Mouse (Mus musculus) brain, adult 2 months (tissue): ENCODE measurements around the gene Bckdk.
"Not testable (repeated sequence)": the region's sequence is repeated elsewhere in the genome, so short reads cannot be mapped to it uniquely, and the experiment has no call there.

ENCODE experiments used
- DNase-seq: peaks from one replicate; pipeline ENCODE4 v3.0.0; 2011; ENCODE audit warnings: low read depth, low spot score

Gene Bckdk

DNA sequence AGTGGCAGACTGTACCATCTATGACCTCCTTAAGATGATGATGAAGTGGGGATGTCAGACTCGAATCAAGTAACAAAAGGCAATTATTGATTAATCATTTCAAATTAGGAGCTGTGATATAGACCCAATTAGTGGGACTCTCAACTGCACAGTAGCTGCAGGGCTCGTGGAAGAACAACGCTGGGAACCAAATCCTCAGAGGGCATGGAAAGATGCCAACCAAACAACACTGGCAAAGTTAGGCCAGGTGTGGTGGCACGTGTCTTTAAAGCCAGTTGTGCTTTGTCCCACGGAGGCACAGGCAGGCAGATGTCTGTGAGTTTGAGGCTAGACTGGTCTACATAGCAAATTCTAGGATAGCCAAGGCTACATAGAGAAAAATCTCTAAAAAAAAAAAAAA is 26.8 kb downstream of the Bckdk start:
- no peak for DNase-seq

GRCm38 (mm10) chr7:127931351-127932135 is 27.7 kb downstream of the Bckdk start:
- DNase-seq: no peak

DNA sequence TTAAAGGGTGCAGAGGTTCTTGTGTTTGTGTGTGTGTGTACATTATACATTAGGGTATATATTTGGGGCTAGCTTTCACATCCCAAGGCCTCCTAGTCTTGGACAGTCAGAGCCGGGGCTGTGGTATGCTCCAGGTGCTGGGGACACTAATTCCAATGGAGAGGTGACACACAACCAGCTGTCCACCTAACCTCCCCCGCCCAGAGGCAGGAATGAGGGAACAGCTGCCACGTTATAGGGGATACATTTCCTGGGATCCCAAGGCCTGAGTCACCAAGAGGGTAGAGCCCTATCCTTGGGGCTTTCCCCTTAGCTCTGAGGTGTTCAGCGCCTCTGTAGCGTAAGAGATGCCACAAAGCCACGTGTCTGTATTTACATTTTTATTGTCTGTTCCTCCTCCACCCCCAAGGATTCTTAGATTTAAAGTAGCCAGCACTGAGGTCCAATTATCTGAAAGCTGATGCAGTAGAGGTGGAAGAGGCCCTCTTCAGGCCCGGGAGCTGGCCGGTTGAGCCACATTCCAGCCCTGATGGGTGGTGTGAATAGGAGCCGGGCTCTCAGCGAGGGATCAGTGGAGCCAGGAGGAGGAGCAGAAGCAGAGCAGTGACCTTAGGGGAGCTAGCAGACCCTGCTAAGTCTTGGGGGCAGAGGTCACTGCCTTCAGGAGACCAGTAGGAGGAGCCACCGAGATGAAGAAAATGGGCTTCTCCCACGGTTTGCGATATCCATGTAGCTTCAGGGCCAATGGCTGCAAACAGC is 28.6 kb downstream of the Bckdk start:
- DNase-seq: no peak

GRCm38 (mm10) chr7:127934075-127934474 is 30.2 kb downstream of the Bckdk start:
- no peak for DNase-seq

DNA sequence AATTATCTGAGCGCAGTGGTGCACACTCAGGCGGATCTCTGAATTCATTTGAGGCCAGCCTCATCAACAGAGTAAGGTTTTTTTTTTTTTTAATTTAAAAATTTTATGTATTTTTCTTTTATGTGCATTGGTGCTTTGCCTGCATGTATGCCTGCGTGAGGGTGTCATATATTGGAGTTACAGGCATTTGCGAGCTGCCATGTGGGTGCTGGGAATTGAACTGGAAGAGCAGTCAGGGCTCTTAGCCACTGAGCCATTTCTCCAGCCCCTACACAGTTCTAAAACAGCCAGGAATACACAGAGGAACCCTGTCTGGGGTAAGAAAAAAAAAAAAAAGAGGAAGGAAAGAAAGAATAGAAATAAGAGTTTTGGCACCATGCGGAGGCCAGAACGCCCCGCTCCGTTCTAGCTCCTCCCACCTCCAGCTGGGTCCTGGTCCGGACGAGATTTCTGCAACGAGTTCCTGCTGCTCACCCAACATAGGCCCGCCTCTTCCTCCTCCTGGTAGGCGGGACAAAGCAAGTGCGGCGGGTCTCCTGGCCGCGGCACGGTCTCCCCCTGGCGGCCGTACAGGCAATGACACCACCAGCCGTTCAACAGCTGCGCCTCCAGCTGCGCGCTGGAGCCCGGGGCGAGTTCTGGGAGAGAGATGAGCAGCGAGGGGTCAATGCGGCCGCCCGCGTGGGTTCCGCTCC is 31.3 kb downstream of the Bckdk start:
- peak; percentile 98 for DNase-seq

DNA sequence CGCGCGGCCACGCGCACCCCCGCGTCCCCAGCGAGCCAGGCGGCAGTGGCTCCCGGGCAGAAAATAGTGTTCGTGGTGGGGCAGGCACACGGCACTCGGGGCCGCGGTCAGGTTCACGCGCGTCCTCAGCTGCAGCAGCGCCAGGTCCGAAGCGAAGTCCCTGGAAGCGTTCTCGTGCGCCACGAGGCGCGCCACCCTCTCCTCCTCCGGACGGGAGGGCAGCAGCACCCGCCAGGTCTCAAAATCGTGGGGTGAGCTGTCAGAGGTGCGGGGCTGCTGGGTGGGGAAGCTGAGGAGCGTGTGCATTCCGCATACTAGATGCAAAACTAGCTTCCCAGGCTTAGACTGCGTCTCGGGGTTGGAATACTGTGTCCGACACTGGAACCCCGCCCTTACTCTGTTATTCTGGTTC is 31.9 kb downstream of the Bckdk start:
- DNase-seq: peak; percentile 54

DNA sequence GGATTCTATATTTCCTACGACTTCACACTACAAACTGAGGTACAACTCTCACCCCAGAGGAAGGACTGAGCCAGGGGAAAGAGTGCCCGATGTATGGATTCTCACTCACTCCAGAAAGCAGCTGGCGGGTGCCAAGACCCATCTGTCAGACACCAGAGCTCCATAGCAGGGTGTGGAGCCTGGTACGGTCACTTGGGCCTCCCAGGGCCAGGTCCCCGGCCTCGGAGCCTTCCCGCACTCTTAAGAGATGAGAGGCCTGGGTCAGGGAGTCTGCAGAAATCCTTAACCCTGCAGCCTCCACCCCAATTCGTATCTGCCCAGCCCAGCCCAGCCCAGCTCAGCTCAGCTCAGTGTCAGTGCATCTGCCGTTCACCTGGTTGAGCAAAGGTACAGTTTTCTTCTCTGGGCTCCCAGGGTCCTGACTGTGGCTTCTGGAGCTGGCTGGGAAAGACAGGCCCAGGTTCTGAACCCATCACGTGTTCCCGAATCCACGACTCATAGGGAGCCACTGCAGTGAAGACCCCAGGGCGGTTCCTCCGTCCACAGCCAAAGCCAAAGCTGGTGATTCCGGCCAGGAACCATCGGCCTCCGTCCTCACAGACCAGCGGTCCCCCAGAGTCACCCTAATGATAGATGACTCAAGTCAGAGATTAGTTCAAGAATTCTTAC is 32.5 kb downstream of the Bckdk start:
- DNase-seq: no peak

DNA sequence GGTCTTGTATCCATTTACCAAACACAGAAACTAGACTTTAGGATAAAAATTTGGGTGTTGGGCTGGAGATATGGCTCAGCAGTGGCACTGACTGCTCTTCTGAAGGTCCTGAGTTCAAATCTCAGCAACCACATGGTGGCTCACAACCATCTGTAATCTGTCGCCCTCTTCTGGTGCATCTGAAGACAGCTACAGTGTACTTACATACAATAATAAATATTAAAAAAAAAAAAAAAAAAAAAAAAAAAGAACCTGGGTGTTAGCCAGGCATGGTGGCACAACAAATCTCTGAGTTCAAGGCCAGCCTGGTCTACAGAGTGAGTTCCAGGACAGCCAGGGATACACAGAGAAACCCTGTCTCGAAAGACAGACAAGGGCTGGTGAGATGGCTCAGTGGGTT is 38.2 kb downstream of the Bckdk start:
- not testable (repeated sequence) for DNase-seq

GRCm38 (mm10) chr7:127944614-127945013 is 40.7 kb downstream of the Bckdk start:
- no peak for DNase-seq

- no peak for DNase-seq
These were observed 42.7 kb downstream of the Bckdk start, which contains the start of gene Prss36 for GRCm38 (mm10) chr7:127946470-127947023. TSS of gene Prss36 (minus strand) at chr7:127946725.

- no peak for DNase-seq
These were observed 49.1 kb downstream of the Bckdk start for GRCm38 (mm10) chr7:127952864-127953581.

GRCm38 (mm10) chr7:127959364-127959763 is 55.5 kb downstream of the Bckdk start:
- no peak for DNase-seq
